Mouse (Mus musculus) CH12F3 (cell line): Measurements from ENCODE around the gene Tcf7l1.

ENCODE experiments used
- in situ Hi-C: fragments of 300-500 bp; cut with MboI; formaldehyde crosslinking; loops from 2 replicates; pipeline ENCODE4 v1.14.3; 2020; ENCODE audit warnings: low sequenced_read_pairs

Tcf7l1 gene

GRCm38 (mm10) chr6:72787948-72788891 is 834 bp downstream of the Tcf7l1 start:
- in situ Hi-C loops = no loop called here

- in situ Hi-C loops = no loop called here
Measured at GRCm38 (mm10) chr6:72787322-72787947, 1.6 kb downstream of the Tcf7l1 start.

GRCm38 (mm10) chr6:72783780-72784179 is 5.3 kb downstream of the Tcf7l1 start:
- in situ Hi-C loops = no loop called here

- in situ Hi-C loops = no loop called here
Measured at GRCm38 (mm10) chr6:72778779-72779776, 10.0 kb downstream of the Tcf7l1 start.

- in situ Hi-C loops = no loop called here
Measured at GRCm38 (mm10) chr6:72777212-72777611, 11.8 kb downstream of the Tcf7l1 start.

- in situ Hi-C loops = no loop called here
Measured at GRCm38 (mm10) chr6:72774275-72774674, 14.8 kb downstream of the Tcf7l1 start.

GRCm38 (mm10) chr6:72769915-72770776 is 18.9 kb downstream of the Tcf7l1 start:
- in situ Hi-C loops = no loop called here

- in situ Hi-C loops = no loop called here
Measured at GRCm38 (mm10) chr6:72769343-72769742, 19.7 kb downstream of the Tcf7l1 start.

- in situ Hi-C loops = no loop called here
Measured at GRCm38 (mm10) chr6:72768804-72769203, 20.2 kb downstream of the Tcf7l1 start.

GRCm38 (mm10) chr6:72768097-72768496 is 21.0 kb downstream of the Tcf7l1 start:
- in situ Hi-C loops = no loop called here

GRCm38 (mm10) chr6:72763616-72764015 is 25.4 kb downstream of the Tcf7l1 start:
- in situ Hi-C loops = no loop called here

GRCm38 (mm10) chr6:72761645-72762044 is 27.4 kb downstream of the Tcf7l1 start:
- in situ Hi-C loops = no loop called here

GRCm38 (mm10) chr6:72758239-72759017 is 30.6 kb downstream of the Tcf7l1 start:
- in situ Hi-C loops = no loop called here

GRCm38 (mm10) chr6:72755267-72755889 is 33.7 kb downstream of the Tcf7l1 start:
- in situ Hi-C loops = no loop called here

- in situ Hi-C loops = no loop called here
Measured at GRCm38 (mm10) chr6:72754215-72754614, 34.8 kb downstream of the Tcf7l1 start.

GRCm38 (mm10) chr6:72753782-72754181 is 35.3 kb downstream of the Tcf7l1 start:
- in situ Hi-C loops = no loop called here

GRCm38 (mm10) chr6:72752824-72753223 is 36.2 kb downstream of the Tcf7l1 start:
- in situ Hi-C loops = no loop called here

- in situ Hi-C loops = no loop called here
Measured at GRCm38 (mm10) chr6:72751210-72751609, 37.8 kb downstream of the Tcf7l1 start.
